Mouse (Mus musculus) heart, postnatal 0 days (tissue): ENCODE measurements at regions not wholly inside any gene's neighbourhood (a gene's known extent, or its start where the extent isn't known, plus 50 kb on each side); places are given as distances from the start of the nearest gene placed in this dataset.

ENCODE experiments used
- CTCF ChIP-seq: IDR thresholded peaks from 2 replicates; pipeline ENCODE4 v1.5.1; 2016; ENCODE audit warnings: antibody characterized with exemption, control low read depth, low read depth
- EP300 ChIP-seq: IDR thresholded peaks from 2 replicates; pipeline ENCODE4 v1.6.1; 2016; ENCODE audit warnings: antibody characterized with exemption, low read depth

- TF ChIP-seq CTCF (no peak), EP300 (no peak)
Observed at GRCm38 (mm10) chr17:48825212-48825913, 106.8 kb upstream of the Lrfn2 start.
